Mouse (Mus musculus) thymus, adult 2 months (tissue): ENCODE measurements around the gene Atp5b.

Experiments used
- CTCF ChIP-seq: fragments of 200-500 bp; IDR thresholded peaks from 2 replicates; pipeline ENCODE4 v1.5.1; 2012; ENCODE audit warnings: mild to moderate bottlenecking, control low read depth, low read length, moderate library complexity, borderline replicate concordance; ENCODE audit not compliant: control insufficient read depth, poor library complexity, insufficient read depth; ENCODE audit errors: extremely low read depth
- POLR2A ChIP-seq: fragments of 200-500 bp; IDR thresholded peaks from 2 replicates; pipeline ENCODE4 v1.6.1; 2012; ENCODE audit warnings: mild to moderate bottlenecking, low read length, control low read depth, moderate library complexity; ENCODE audit not compliant: control insufficient read depth, poor library complexity, insufficient read depth; ENCODE audit errors: extremely low read depth

DNA sequence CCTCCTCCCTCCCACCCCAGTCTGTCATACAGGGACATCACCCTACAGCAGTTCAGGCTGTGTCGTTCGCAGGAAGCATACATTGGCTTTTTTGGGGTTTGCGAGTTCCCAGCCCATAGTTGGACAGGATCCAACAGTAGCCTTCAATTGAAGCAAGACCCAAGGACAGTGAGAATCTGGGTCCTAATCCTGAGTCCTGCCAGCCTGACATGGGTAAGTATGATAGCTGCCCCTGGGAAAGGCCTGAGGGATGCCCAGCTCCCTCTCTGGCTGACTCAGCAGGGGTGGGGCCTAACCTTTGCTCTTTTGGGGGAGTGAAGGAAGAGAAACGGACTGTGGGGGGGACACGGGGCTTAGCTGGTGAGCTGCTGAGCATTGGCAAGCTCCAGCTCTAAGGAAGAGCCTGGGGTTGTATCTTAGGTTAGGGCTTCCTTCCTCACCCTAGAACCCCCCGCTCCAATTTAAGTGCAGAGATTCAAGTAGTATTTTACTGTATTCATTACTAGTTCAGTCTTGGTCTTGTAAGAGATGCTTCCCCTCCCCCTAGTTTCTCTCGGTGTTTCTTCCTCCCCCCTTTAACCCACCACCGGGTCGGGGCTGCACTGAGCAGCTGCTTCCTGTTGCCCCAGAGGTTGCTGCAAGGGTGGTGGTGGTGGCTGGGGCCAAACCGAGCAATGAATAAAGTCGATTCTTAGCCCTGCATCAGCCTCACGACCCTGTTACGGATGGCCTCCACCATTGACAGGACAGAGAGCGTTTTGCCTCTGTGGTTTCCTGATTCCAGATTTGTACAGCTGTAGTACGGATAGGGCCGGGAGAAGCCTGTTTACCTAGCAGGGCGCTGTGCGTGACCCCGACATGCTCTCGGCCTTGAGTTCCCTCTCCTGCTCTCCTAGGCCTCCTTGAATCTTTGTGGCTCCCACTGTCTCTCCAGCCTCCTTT, 8.8 kb downstream of the Atp5b start, which contains the start of gene Baz2a:
- no peak for TF ChIP-seq CTCF
- TF ChIP-seq POLR2A: peak; percentile 76
